Mouse (Mus musculus) fat pad, adult 2 months (tissue): ENCODE results near the gene Hmgb4.

Experiments used
- DNase-seq: peaks from one replicate; pipeline ENCODE4 v3.0.0-alpha.2; 2011; ENCODE audit warnings: low read depth, low spot score; ENCODE audit errors: extremely low read depth

Gene Hmgb4

GRCm38 (mm10) chr4:128227377-128228316 lies 33.1 kb downstream of the Hmgb4 start:
- no peak for DNase-seq

GRCm38 (mm10) chr4:128224453-128224852 lies 36.3 kb downstream of the Hmgb4 start:
- no peak for DNase-seq

- peak; percentile 47 for DNase-seq
Observed at GRCm38 (mm10) chr4:128217991-128218595, 42.7 kb downstream of the Hmgb4 start.
